Mouse (Mus musculus): ENCODE data around the gene Otub1. TPM values are rescaled to one million over a fixed set of nuclear protein-coding genes. Genes with fewer than 3 reads are reported as not detected.

The Otub1 gene
- 72.8 and 81.2 TPM in 2 replicates for polyA plus RNA-seq (2015; fragmentation: Nextera tagmentation; extraction: Ambion mirVana)

DNA sequence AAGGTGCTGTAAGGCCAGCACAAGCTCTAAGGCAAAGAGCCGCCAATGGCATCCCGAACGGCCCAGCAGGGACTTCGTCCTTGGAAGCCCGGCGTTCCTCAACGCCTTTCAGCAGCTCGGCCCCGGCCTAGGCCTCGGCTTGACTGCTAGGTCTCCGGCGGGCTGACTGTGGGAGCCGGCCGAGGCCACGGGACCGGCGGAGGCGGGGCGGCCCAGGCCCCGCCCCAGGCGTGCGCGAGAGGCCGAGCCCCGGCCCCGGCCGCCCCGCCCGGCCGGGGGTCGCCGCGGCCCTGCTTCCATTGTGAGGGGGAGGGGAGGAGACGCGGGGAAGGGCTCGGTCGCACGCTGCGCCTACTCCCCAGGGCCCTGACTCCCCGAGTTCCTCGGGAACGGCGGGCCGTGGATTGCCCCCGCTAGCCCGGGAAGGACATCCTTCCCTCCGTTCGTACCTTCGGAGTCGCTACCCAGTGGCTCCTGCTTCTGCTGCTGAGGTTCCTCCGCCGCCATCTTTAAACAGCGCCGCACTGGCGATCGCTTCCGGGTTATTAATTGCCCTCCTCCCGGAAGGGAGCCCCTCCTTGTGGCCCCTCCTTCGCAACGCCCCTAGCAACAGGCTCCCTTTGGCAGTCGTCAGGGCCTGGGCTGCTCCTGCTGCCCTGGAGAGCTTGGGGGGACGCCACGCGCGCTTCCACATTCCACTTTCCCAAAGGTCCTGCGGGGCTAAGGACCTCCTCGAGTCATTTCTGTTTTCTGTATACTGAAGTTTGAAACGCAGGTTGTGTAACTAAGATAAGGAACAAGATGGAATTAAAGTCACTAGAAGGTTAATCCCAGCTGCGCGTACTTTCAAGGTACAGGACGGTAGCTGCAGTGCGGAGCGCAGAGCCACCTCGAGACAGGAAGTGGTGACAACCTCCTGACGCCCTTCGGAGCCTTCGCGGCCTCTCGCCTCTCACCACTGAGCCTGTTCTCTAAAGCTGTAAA, at the start of gene Otub1:
Gene Otub1, minus strand, starts transcription at position 564 of the 984 bp plus-strand sequence.

GRCm38 (mm10) chr19:7240782-7241690, 34.9 kb upstream of the Otub1 start, which contains the start of gene Naa40:
Naa40 (minus strand) TSS chr19:7241183.

DNA sequence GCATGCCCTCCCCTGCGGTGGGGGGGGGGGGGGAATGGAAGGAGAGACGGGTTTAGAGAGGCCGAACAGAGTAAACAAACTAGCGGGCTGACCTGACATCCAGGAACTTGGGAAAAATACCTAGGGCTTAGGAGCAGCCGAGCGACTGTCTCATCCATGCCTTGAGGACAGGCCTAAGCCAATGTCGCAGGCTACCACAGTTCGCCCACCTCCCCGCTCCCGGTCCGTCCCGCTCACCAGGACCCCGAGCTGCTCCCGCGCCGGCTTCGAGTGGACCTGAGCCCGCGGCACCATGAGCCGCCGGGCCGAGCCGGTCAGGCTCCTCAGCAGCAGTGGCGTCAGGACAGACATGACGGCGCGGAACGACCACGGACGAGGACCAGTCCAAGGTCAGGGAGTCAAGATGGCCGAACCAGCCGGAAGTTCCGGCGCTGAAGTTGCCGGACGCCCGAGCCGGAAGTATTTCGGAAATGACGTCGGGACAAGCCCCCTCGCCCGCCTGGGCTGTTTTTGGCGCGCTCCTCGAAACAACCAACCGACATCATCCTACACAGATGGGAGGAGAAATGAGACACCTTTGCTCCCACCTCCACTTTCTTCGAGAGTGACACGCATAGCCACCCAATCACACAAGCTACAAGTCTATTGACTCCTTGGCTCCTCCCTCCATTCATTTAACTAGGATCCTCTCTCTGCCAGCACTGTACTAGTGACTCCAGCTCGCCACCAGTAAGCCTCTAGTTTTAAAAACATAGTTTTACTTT, 11.2 kb upstream of the Otub1 start, which contains the start of gene Cox8a:
Gene Cox8a, minus strand, starts transcription at position 455 of the 764 bp plus-strand sequence.

Other genes starting within 250 kb of the Otub1 start
- 102 and 119 TPM in 2 replicates for gene Ppp1r14b, start 231.3 kb downstream of the Otub1 start, polyA plus RNA-seq (2015; fragmentation: Nextera tagmentation; extraction: Ambion mirVana)
- 10.4 and 13.6 TPM in 2 replicates for gene Plcb3, start 229.8 kb downstream of the Otub1 start, polyA plus RNA-seq (2015; fragmentation: Nextera tagmentation; extraction: Ambion mirVana)
- 70.3 and 74.9 TPM in 2 replicates for gene Fkbp2, start 225.8 kb downstream of the Otub1 start, polyA plus RNA-seq (2015; fragmentation: Nextera tagmentation; extraction: Ambion mirVana)
- gene Vegfb, start 218.7 kb downstream of the Otub1 start, polyA plus RNA-seq (2015; fragmentation: Nextera tagmentation; extraction: Ambion mirVana): 14.6 and 17.7 TPM in 2 replicates
- gene Dnajc4, start 213.7 kb downstream of the Otub1 start, polyA plus RNA-seq (2015; fragmentation: Nextera tagmentation; extraction: Ambion mirVana): 14.3 and 18.0 TPM in 2 replicates
- 14.0 and 15.2 TPM in 2 replicates for gene Nudt22, start 210.2 kb downstream of the Otub1 start, polyA plus RNA-seq (2015; fragmentation: Nextera tagmentation; extraction: Ambion mirVana)
- gene Trpt1, start 210.2 kb downstream of the Otub1 start, polyA plus RNA-seq (2015; fragmentation: Nextera tagmentation; extraction: Ambion mirVana): 3.2 and 3.7 TPM in 2 replicates
- 123 and 124 TPM in 2 replicates for gene Fermt3, start 186.8 kb downstream of the Otub1 start, polyA plus RNA-seq (2015; fragmentation: Nextera tagmentation; extraction: Ambion mirVana)
- 72.5 and 74.9 TPM in 2 replicates for gene Stip1, start 166.3 kb downstream of the Otub1 start, polyA plus RNA-seq (2015; fragmentation: Nextera tagmentation; extraction: Ambion mirVana)
- gene Macrod1, start 149.5 kb downstream of the Otub1 start, polyA plus RNA-seq (2015; fragmentation: Nextera tagmentation; extraction: Ambion mirVana): 7.3 and 8.6 TPM in 2 replicates
- gene Flrt1, start 100.6 kb downstream of the Otub1 start, polyA plus RNA-seq (2015; fragmentation: Nextera tagmentation; extraction: Ambion mirVana): 0.24 and 0.40 TPM in 2 replicates
- gene Cox8a, start 11.3 kb upstream of the Otub1 start, polyA plus RNA-seq (2015; fragmentation: Nextera tagmentation; extraction: Ambion mirVana): 818 and 869 TPM in 2 replicates
- 32.8 and 34.8 TPM in 2 replicates for gene Naa40, start 34.9 kb upstream of the Otub1 start, polyA plus RNA-seq (2015; fragmentation: Nextera tagmentation; extraction: Ambion mirVana)
- 1.5 TPM in 2 replicates for gene Rcor2, start 61.0 kb upstream of the Otub1 start, polyA plus RNA-seq (2015; fragmentation: Nextera tagmentation; extraction: Ambion mirVana)
- 25.2 and 32.3 TPM in 2 replicates for gene Mark2, start 135.5 kb upstream of the Otub1 start, polyA plus RNA-seq (2015; fragmentation: Nextera tagmentation; extraction: Ambion mirVana)
- gene Spindoc, start 176.7 kb upstream of the Otub1 start, polyA plus RNA-seq (2015; fragmentation: Nextera tagmentation; extraction: Ambion mirVana): 7.6 and 10.6 TPM in 2 replicates
- gene 2700081O15Rik, start 211.3 kb upstream of the Otub1 start, polyA plus RNA-seq (2015; fragmentation: Nextera tagmentation; extraction: Ambion mirVana): 2.4 and 3.1 TPM in 2 replicates